Mouse (Mus musculus): Measurements from ENCODE around the gene Arap1.

Arap1 gene

DNA sequence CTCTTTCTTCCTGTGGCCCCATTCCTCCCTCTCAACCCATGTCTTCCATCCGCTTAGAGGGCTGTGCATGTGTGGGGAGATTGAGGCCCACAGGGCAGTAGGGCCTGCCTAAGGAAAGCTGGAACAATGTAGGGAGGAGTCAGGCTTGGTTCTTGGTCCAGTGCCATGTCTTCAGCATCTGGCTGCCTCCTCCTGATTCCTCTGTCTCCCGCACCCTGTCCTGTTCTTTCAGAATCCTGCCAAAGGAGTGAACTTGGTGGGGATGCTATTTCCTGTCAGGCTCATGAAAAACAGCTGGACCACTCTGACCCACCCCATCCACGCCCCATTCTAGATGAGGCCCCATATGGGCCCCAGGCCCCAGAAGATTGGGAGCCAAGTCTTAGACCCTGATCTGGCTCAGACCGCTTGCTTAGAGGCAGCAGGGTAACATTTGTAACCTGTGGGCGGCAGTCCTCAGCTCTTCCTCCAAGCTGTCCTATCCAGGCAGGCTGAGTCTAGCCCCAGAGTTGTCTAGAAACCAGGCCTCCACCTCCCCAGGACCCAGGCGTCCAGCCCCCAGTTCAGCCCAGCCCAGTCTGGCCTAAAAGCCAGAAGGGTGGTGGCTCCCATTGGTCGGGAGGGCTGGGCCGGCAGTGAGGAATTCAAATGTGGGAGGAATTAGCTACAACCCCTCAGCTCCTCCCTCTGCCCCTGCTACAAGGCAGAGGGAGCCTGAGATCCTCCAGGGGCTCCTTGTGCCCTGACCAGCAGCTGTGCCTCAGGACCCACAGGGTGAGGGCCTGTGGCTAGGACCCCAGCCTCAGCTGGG is 46.0 kb downstream of the Arap1 start:
- no peak for DNase-seq (ENCODE audit: low spot score in 2 of 2)

DNA sequence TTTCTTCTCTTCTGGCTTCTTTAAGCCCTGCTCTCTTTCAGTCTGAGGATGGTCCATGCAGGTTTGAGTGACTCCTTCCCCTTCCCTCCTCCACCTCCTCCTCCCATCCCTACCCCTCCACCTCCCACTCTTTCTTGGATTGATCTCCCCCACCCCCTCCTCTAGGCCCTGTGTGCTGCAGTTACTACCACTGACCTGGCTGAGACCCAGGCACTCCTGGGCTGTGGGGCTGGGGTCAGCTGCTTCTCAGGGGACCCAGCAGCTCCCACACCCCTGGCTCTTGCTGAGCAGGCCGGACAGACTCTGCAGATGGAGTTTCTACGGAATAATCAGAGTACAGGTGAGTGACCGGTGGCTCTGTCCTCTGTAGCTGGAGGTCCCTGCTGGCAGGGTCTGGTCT is 46.7 kb downstream of the Arap1 start:
- DNase-seq (ENCODE audit: low spot score in 2 of 2), result no peak

DNA sequence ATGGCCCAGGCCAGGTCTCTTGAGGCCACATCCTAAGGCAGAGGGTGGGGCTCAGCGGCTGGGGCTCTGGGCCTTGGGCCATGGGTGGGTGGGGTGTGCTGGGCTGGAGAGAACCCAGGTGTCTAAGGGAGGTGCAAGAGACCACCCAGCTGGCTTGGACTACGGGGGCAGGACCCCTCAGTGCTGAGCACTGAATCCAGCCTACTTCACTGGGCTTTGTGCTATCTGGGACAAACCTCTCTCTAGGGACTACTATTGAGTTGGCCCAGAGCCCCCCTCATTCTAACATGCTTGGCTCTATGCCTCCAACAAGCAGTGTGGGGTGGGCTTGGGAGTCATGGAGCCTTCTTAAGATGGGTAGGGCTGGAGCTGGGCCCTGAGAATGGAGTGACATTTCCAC is 47.6 kb downstream of the Arap1 start:
- no peak for DNase-seq (ENCODE audit: low spot score in 2 of 2)

- DNase-seq (ENCODE audit: low spot score in 2 of 2), result no peak
These were observed 49.3 kb downstream of the Arap1 start for GRCm38 (mm10) chr7:101397175-101397574.

DNA sequence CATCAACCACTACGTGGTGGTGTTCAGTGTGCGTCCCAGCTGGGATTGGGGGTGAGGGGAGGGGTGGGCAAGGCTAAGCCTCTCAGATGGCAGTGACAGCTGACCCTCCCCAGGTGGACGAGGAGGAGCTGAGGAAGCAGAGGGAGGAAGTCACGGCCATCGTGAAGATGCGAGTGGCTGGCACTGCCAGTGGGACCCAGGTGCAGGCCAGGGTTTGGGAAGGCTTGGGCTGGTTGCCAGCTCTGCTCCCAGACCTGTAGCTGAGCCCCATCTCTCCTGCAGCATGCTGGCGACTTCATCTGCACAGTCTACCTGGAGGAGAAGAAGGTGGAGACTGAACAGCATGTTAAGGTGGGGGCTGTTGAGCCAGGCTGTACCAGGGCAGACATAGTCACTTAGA is 53.6 kb downstream of the Arap1 start:
- DNase-seq (ENCODE audit: low spot score in 2 of 2), result no peak

GRCm38 (mm10) chr7:101403831-101404230 is 56.0 kb downstream of the Arap1 start:
- DNase-seq (ENCODE audit: low spot score in 2 of 2), result no peak

DNA sequence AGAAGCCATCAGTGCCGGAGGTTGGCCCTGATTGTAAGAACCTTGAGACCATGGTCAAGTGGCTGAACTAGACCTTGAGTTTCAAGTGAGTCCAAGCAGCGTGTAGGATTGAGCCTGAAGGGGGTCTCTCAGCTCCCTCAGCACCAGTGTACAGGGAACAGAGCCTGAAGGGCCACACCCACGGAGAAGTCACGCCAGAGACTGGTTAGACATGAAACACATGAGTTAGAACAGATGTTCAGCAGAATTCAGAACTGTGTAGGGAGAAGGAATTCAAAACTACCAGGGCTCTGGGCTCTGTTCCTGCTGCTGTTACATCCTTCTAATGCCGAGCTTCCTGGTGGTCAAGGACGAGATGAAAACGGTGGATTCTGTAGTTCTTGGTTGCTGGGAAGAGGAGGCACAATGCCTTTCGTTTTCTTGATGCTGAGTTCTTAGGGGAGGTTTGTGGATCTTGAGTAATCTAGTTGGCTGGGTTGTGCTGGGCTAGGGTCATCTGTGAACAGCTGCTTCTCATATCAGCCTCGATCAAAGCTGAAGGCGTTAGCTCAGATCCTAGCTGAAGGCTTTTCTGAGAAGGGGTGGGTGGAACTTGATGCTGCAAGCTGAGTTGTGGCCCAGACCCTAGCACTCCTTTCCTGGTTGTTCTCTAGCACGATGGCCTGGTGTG is 62.5 kb downstream of the Arap1 start, which contains the start of gene Gm45837:
TSS of gene Gm45837 (plus strand) at position 620 of the 670 bp plus-strand sequence.
- no peak for DNase-seq (ENCODE audit: low spot score in 2 of 2)

DNA sequence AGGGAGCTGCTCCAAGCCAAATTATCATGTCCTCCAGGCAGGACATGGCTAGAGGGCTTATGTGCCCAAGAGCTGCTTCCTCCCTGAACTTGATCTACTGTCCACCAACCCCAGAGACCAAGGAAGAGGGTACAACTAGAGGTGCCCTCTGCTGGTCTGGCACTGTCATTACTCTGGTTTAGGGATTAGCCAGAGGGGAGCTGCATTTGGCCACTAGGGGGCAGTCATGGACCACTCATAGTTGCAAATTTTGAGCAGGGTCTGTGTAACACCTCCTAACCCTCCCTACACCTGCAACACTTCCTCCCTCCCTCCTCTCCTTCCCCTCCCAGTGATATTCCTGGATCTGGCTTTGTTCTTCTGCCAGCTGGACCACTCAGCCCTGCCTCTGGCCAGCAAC is 64.9 kb downstream of the Arap1 start:
- peak; percentile 67 to 83 for DNase-seq (ENCODE audit: low spot score in 2 of 2)

DNA sequence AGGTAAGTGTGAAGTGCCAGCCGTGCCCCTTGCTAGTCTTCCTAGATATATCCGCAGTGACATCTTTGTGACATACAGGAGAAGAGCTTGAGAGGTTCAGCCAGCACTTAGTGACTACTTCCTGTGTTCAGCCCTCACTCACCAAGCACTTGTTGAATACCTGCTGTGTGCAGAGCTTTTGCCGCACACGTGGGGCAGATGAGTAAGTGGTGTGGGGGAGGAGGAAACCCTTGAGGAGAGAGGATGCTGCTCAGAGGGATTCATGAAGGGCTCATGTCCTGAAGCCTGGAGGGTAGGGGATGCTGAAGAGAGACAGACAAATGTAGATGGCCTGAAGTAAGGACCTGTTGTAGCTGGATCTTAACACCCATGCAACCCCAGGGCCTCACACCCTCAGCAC is 66.3 kb downstream of the Arap1 start:
- no peak for DNase-seq (ENCODE audit: low spot score in 2 of 2)

DNA sequence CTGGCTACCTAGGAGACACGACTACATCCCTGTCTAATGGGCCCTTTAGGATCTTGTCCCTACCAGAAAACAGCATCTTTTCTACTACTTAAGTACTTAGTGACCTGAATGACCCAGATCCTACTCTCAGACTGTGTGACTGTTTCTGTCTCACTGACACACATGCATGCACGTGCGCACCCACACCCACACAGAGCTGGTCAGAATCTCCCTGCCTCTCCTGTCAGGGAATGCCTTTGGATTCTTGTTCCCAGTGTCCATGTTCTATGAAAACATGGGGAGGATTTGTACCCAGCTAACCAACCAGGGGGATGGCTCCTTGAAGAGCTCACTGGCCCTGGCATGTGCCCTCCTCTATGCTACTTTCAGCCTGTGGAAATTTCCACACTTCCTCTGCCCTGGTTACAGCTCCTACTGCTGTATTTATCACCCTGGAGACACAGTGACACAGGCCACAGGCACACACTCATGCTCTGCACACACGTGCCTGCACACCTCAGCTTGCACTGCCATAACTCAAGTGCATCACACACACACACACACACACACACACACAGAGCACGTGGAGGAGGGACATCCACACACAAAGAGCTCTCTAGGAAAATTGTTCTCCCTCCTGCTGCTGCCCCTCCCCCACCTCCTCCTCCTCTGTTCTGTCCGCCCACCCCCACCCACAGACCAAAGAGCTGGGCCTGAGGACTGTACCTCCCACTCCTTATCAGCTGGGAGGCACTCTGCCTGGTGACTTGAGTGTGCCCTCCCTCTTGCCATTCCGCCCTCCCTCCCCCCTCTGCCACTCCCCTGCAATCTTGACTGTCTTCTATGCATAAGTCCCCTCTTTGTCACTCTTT is 67.0 kb downstream of the Arap1 start:
- no peak for DNase-seq (ENCODE audit: low spot score in 2 of 2)

GRCm38 (mm10) chr7:101415512-101416100 is 67.7 kb downstream of the Arap1 start:
- DNase-seq (ENCODE audit: low spot score in 2 of 2), result peak; percentile 50 to 68

DNA sequence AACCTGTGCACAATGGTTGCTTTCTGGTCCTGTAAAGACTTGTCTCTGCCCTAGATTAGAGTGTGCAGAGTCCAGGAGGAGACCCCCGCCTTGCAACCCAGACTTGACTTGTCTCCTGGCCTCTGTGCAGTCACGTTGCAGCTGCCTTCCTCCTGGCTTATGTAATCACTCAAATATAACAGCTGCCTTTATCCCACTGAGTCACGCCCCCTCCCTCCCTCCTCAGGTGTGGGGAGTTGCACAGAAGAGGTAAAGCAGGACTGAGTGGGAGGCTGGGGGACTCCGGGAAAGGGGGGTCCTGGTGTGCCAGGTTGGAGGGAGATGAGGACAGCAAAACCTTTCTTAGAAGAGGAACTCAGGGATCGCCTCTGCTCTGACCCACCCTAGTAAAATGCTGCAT is 68.5 kb downstream of the Arap1 start:
- DNase-seq (ENCODE audit: low spot score in 2 of 2), result no peak

DNA sequence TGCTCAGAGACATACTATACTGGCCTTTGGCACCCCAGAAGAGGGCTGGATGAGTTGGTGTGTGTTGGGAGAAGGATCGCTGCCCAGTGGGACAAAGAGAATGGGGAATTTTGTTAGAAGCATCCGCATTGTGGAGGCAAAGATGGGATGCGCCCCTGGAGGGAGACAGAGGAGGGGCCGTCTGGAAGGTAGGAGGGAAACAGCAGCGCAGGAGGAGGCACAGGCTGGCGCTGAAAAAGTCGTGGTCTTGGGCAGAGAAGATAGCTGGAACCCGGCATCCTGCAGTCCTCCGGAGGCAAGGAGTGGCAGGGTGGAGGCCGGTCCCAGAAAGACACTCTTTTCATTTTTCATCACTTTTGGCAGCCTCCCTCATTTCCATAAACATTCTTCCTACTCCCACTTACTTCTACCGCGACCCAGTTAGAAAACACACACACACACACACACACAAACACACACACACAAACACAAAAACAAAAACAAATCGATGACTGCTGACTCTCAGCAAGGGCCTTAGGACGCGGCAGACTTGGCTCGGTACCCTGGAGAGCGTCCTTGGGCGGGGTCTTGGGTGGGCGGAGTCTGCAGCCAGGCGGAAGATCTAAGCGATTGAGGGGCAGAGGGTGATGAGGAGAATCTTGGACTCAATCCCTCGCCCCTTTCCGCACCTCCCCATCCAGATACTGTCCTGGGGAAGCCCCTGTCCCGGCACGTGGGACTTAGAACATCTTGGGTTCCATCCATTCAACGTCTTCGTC is 71.3 kb downstream of the Arap1 start:
- DNase-seq (ENCODE audit: low spot score in 2 of 2), result no peak

DNA sequence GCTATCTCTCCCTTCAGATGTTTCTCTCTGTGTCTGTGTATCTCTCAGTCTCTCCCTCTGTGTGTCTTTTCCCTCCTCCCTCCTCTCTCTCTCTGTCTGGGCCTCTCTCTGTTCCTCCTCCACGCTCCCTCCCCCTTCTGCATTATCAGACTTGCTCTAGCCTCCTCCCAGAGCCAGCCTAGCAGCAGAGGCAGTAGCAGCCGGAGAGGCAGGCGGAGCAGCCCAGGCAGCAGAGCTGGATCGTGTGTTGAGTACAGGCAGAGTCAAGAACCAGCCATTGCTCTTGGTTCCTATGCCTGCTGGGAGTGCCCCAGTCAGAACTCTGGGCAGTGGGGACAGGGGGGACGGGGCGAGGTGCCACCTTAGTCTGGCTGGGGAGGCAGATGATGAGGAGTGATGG is 73.7 kb downstream of the Arap1 start, which contains the start of gene Pde2a:
TSS of gene Pde2a (plus strand) at position 163 of the 400 bp plus-strand sequence.
- DNase-seq (ENCODE audit: low spot score in 2 of 2), result peak; percentile 67 to 73

- peak in 1 of 2 experiments; percentile 42 for DNase-seq (ENCODE audit: low spot score in 2 of 2)
These were observed 74.2 kb downstream of the Arap1 start for GRCm38 (mm10) chr7:101422069-101422468.

GRCm38 (mm10) chr7:101422646-101423045 is 74.8 kb downstream of the Arap1 start:
- DNase-seq (ENCODE audit: low spot score in 2 of 2), result no peak

GRCm38 (mm10) chr7:101423970-101424369 is 76.1 kb downstream of the Arap1 start:
- no peak for DNase-seq (ENCODE audit: low spot score in 2 of 2)

DNA sequence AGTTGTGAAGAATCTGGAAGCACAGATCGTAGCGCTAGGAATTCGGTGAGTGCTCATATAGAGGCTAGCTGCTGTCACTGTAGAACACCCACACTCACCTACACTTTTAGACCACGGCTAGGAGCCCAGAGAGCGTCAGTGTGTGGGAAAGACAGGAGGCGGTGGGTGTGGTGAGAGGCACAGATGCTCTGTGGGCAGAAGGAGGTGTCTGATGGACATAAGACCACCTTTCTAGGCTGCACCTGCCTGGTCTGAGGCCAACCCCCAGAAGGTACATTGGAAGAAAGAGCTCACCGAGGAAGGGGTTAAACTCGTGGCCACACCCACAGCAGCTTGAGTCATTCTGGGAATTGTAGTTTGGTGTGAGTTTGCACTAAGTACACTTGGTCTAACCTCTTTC is 78.8 kb downstream of the Arap1 start:
- DNase-seq (ENCODE audit: low spot score in 2 of 2), result no peak

DNA sequence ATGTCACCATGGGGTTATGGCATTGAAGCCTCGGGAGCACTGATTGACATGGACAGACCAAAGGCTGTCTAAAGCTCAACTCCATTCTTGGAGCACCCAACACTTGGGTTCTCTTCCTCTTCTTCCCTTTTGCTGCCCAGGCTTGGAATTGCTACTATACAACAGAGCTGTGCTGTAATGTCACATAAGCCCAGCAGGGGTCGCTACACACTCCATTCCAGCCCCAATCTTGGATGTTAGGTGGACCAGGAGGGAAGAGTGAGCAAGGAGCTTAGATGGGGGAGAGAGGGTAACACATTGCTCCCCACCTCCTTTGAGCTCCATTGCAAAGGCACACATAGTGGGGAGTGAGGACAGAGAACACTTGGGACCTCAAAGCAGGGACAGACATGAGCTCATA is 79.9 kb downstream of the Arap1 start:
- DNase-seq (ENCODE audit: low spot score in 2 of 2), result peak in 1 of 2 experiments; percentile 48

DNA sequence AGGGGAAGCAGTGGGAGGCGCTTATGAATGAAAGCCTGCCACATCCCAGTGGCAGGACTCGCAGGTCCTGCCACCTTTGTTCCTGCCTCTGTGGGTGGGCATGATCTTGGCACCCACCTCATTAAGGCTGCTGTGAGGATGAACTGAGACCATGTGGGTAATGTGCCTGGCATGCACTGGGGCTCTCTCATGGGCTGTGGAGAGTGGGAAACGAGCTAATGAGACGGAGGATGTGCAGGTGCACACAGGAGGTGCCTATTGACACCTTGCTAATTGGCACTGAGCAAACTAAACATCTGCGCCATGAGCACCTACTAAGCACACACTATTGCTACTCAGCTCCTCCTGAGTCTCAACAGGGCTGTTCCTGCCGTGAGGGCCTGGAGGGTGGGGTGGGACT is 87.2 kb downstream of the Arap1 start:
- no peak for DNase-seq (ENCODE audit: low spot score in 2 of 2)

DNA sequence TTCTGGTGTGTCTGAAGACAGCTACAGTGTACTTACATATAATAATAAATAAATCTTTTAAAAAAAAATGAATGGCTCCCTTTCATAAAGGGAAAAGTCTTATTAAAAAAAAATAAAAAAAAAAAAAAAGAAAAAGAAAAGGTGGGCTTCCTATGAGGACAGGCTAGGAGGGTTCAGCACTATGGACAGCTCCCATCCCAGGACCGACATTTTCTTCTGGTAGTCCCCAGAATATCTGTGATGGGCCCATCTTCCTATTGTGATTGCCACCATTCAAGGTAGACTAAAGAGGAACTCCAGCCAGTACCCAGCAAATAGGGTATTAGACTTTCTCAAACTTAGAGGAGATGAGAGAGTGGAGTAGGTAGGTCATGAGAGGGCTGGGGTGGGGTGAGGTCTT is 90.0 kb downstream of the Arap1 start:
- no peak for DNase-seq (ENCODE audit: low spot score in 2 of 2)

Measured in frontal cortex, postnatal 10 days (tissue).